Mouse (Mus musculus) layer of hippocampus, adult 8-10 months (tissue): ENCODE data around the gene Kcp. TPM values are rescaled to one million over a fixed set of nuclear protein-coding genes. Genes with fewer than 3 reads are reported as not detected.

ENCODE experiments used
- DNase-seq, 2 experiments: peaks; one replicate each; pipeline ENCODE4 v3.0.0; 2022; ENCODE audit warnings: low spot score in 2 of 2
- total RNA-seq, 4 experiments: library from RNA; stranded (reverse); gene quantifications; 2 replicates each; pipeline ENCODE4 v1.2.4; 2022

The Kcp gene
- total RNA-seq, 4 experiments from 2014 or later, result 1.4 to 3.5 (median 1.8) TPM

DNA sequence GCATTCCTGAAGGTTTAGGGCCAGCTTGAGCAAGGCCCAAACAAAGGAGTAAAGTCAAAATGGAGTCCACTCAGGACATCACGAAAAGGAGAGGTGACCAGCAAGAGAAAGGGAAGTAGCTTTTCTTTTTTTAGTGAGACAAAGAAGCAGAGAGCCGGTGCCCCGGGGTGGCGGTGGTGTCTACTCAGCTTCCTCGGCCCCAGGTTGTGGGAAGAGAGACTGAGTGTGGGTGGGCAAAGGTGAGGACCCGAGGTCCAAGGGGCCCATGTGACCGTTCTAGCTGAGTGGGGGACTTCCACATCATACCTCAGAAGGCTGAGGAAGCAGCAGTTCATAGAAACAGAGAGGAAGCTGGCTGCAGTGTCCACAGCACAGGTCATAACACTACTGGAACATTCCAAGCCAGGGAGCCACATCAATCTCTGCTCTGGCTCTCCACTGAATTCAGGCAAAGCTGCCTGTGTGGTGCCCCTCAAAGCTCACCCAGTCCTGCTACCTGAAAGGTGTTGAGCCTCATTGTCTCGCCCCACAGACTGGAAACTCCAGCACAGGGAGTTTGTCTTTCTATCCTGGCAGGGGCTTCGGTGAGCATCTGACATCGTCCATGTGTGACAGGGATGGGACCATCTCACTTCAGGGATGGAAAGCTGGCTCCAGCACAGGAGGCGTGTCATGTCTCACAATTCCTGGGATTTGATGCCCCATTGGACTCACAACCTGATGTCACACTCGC, 15.7 kb upstream of the Kcp start:
- no peak for DNase-seq

DNA sequence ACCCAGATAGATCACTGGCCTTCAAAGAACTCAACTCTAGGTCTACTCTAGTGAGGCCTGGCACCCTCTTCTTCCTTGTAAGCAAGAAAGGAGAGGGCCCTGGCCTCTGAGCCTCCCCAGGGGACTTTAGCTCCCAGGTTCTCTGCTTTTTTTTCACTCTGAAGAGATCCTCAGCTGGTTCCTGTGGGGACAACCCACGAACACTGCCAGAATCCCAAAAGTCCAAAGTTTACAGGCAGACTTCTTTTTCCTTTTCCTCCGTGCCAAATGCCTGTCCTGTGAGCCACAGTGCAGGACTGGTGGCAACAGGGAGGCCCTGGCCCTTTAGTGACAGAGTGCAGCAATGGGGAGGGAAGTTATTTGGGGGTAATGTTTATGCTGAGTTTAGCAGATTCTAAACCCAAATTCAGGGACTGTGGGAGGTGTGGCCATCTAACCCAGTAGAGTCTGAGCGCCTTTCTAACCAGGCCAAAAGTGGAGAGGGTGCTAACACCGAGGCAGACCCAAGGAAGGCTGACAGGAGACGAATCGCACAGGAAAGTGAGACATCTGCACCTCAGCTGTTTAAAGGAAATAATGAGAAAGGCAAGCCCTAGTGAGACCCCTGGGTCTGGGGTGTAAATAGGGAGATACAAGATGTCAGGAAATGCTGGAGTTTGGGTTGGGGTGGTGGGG, 15.0 kb upstream of the Kcp start:
- DNase-seq, result no peak

DNA sequence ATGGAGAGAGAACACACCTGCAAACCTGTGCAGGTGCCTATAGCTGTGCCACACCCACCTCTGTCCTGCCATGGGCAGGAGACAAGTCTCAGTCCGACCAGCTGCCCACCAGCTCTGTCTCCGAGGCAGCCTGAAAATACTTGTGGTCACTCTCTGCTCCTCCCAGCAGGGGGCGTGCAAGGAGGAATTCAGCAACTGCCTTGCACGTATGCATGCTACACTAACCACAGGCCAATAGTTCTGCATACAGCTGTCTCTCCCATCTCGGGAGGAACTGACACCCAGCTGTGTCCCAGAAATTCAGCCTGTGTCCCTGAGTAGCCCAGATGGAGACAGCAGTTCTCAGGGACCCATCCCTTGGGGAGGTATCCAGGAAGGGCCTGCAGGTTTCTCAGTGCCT, 9.4 kb upstream of the Kcp start:
- peak; percentile 29 to 62 for DNase-seq

DNA sequence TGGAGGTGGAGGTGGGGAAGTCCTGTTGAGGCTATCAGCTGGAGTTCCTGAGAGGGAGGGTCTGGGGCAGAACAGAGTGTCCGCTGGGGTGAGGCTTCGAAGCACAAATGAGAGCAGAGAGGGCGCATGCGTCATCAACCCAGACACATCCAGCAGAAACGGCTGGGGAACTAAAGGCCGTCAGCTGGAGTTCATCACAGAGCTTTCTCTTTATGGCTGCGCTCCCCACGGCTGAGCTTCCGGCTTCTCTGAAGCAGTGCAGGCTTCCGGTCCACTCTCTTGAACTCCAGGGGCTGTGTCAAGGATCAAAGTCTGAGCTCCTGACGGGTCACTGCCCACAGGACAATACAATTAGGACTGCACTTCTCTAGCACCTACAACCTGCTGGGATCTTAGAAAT, 5.5 kb upstream of the Kcp start:
- DNase-seq, result no peak

DNA sequence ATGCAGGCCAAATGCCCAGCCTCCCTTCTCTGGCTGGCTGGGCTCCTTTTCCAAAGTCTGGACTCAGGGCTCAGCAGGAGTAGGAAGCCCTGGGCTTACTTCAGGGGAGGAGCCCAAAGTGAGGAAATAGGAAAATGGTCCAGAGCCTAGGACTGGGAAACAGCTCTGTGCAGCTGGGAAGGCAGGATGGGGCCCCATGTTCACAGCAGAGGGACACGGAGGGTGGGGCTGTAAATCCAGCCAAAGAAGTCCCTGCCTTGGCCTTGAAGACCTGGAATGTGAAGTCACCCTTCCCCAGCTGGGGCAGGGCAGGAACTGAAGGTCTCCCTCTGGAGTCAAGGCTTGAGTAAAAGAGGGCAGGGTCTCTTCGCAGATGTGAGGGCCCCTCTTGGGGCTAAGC, 1.3 kb upstream of the Kcp start:
- DNase-seq, result no peak

DNA sequence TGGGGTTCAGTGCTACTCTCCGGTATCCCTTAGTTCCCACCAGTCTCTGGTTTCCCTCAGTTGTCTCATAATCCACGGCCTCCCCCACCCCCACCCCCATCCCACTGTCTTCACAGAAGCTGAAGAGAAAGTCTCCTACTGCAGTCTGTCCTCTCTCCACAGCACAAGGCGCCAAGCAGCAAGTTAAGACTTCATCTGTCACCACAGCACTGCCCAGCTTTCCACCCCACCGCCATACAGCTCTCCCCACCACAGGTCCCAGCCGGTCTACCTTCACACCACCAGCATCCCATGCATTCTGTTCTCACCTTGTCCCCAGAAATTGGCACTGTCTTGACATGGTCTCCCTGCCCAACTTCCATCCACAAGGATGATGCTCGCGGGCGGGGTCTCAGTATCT, 918 bp downstream of the Kcp start:
- no peak for DNase-seq

DNA sequence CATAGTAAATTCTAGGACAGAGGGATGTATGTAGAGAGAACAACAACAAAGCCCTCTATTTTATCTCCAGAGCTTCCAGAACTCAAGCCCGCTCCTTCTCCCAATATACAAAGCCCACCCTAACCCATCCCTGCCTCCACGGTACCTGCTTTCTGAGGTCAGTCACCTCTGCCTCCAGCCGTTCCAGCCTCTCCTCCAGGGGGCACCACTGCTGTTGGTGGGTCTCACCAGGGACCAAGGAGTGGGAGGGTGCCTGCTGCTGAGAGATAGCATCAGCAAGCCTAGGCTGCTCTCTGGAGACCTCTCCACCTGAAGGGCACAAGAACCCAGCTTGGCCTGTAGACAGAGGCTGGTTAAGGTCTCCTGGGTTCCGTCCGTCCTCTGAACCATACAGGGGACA, 2.3 kb downstream of the Kcp start:
- no peak for DNase-seq

DNA sequence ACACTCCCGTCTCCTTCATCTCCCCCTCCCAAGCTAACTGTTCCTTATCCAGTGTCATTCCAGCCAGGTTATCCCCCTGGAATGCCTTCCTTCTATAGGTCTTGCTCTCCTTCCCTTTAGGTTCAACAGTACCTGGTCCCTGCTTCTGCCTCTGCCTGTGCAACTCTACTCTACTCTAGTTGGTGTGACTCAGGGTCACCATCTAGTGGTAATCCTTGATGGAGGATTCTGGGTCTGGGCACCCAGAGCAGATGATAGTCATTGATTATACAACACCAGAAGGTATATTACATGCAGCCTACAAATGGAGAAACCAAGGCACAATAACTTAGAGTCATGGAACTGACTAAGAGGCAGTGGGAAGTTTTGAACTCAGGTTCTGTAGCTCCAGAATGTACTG, 6.2 kb downstream of the Kcp start:
- DNase-seq, result no peak

DNA sequence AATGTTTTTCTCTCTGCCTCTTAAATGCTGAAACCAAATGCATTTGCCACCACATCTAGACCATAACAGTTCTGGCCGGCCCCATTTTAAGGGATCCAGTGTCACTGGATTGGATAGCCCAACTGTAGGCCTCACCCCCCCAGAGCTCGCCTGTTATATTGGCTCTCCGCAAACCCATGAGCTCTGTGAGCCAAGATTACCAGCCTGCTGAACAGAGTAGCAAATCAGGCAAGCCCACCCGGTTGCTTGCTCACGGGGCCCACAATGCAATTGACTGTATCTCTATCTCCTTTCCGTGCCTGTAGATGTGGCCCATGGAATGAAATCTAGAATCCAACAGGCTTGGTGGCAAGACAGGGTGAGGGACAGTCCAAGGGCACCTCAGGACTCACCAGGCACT, 6.9 kb downstream of the Kcp start:
- DNase-seq, result no peak

DNA sequence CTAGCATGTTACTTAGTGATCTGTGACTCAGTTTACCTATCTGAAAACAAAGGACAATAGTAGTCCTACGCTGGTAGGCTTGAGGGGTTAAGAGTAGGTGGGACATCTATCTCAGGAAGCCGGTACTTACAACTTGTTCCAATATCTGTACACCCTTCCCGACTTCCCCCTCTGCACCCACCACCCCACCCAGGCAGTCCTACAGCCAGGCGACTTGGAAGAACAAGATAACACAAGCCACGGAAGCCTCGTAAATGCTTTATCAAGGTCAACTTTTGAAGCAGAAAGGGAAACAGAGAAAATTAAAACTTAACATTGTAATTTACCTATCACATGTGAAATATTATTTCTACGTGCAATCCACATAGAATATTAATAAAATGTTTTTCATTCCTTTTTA, 7.6 kb downstream of the Kcp start:
- no peak for DNase-seq

DNA sequence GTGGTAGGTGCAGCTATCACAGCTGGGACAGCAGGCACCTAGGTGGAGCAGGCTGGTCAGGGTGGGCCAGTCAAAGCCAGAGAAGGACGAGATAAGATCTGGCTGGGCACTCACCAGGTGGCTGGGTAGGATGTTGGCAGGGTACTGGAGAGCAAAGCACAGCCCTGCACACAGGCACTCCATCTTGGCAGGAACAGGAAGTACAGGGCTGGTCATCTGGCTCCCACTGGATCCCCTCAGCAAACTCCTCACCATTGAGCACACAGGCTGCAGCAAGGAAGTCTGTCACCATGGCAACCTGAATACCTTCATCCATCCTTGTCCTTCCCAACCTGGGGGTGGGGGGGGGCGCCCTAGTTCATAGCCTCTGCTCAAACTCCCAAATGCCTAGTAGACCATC, 10.0 kb downstream of the Kcp start:
- DNase-seq, result no peak

DNA sequence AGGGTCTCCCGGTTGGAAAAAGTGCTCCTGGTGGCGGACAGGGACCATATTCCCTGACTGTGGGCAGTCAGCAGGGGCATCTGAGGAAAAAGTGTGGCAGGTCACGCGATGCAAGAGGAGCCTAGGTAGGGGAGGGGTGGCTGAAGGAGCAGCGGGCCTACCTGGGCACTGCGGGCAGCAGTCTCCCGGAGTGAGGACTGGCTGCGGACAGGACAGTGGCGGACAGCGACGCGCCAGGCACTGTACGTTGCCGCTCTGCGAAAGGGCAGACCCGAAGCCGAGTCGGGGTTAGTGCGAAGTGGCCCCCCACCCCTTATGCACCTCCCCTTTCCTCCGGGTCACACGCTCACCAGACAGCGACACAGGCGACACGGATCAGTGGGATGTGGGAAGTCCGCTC, 11.5 kb downstream of the Kcp start:
- no peak for DNase-seq

DNA sequence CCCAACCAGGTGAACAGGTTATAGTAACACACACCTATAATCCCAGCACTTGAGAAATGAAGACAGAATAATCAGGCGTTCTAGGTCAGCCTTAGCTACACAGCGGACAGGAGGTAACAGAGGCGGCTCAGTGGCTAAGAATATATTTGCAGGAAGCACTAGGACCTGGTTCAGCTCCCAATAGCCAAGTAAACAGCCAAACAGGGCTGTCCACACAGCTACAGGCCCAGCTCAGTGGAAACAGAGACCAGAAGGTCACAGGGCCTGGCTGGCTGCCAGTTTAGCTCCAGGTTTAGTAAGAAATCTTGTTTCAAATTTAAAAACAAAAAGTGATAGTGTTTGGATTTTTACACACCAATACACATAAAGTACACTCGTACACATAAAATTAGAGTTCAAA, 13.7 kb downstream of the Kcp start:
- no peak for DNase-seq

DNA sequence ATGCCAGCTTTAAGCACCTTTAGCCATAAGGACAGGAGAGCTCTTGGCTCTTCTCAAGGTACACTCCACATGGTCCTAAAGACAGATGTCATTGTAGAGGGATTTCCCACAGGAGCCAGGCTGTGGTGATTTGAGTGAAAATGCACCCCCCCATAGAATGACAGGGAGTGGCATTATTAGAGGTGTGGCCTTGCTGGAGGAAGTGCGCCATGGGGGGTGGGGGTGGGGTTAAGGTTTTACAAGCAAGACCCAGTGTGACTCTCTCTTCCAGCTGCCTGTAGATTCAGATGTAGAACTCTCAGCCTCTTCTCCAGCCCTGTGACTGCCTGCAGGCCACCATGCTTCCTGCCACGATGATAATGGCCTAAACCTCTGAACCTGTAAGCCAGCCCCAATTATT, 21.8 kb downstream of the Kcp start:
- DNase-seq, result no peak

DNA sequence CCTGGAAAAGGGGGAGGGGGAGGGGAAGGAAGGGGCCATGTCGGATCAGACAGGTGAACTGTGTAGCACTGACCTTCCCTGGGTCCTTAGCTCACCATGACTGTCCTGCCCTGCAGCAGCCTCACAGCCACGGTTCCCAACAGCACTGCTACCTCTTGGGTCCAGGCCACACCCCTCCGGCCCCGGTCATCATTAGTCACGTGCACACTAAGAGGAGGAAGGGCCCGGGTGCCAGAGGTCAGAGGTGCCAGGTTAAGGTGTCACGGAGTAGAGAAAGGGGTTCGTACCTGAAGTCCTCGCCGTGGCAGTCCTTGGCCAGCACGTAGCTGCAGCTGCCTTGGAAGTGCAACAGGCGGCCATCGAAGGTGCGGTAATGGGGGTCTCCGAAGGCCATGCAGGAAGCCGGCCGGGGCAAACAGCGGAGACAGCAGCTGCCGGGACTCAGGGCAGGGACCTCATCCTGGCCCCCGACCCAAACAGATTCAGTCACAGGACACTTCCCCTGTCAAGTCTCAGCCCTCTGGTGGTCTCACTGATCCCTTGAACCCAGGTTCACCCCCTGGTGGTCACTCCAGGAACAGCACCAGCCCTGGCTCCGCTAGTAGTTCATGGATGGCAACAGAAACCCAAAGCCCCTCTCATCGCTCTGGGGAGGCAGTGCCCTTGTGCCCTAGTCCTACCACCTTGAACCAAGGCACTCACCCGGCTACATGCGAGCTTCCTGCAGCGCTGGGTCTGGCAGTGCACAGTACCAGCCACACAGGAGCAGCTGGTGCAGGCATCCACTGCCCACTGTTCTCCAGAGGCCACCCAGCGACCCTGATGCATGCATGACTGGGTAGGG, 22.8 kb downstream of the Kcp start:
- peak in 1 of 2 experiments; percentile 37 for DNase-seq

DNA sequence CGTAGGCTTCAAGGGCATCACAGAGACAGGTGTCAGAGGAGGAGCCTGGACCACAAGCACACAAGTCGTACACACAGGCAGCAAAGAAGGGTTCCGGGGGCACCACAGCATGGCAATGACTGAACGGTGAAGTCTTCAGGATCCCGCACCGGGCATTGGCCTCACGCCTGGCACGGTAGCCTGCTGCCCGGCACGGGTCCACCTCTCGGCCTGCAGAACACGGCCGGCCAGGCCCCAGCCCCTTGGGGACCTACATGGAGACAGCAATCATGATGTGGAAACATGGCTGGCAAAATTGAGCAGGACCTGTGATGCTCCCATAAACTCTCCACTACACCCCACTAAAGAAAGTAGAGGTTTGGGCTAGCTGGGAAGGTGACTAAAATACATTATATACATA, 25.1 kb downstream of the Kcp start:
- DNase-seq, result no peak

DNA sequence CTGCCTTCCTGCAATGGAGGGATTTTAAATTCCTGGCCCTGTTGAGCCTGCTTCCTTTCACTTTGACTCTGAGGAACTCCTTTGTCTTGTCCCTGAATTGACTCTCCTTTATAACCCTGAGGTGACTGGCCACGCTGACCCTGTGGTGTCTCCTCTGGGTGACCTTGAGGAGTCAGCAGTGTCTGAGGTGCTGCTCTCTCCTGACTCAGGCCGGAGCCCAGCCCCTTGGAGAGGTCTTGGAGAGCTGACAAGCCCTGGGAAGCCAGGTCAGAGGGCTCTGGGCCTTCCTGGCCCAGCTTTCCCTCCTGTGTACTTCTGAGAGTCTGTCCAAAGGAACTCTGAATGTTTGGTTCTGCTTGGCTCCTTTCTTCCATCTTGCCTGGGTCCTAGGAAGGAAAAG, 33.0 kb downstream of the Kcp start:
- no peak for DNase-seq

DNA sequence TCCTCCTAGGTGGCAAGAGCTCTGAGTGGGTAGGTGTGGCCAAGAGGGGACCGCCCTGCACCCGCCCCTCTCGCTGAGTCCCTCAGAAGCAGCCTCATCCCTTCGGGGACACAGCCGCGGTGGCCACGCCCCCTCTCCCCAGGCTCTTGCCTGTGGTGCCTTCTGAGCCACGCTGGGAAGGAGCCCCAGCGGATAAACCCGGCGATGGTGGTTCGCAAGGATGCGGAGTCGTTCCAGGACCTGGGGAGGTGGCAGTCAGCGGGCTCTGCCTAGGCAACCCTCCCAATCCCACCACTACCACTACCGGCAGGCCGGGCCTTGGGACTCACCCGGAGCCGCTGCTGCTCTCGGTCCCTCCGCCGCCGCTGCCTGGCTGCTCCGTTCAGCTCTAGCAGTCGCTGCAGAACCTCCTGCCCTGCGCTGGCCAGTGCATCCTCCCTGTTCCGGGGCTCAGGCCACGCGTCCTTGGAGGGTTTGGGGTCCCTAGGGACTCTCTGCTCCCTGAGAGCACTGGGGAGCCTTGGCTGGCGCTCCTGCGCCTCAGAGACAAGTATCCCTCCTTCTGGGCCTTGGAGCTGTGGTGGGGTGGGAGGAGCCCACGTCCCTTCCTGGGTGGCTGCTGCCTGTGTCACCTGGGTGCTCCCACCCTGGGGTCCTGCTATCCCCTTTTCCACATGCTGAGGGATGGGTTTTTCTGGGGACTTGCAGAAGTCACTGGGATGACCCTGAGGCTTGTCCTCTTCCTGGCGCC, 33.6 kb downstream of the Kcp start:
- peak; percentile 52 to 66 for DNase-seq

DNA sequence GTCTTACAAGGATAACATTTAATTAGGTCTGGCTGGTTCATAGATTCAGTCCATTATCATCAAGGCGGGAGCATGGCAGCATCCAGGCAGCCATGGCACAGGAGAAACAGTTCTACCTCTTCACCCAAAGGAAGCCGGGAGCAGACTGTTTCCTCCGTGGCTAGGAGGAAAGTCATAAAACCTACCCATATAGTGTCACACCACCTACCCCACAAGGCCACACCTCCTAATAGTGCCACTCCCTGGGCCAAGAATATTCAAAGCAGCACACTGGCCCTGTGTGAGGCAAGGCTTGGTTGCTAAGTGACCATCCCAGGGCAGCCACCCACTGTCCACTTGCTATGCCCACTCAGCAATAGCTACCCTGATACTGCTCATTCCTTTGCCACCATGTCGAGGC, 36.6 kb downstream of the Kcp start, which contains the start of gene Atp6v1fnb:
TSS of gene Atp6v1fnb (plus strand) at position 301 of the 400 bp plus-strand sequence.
- DNase-seq, result no peak

DNA sequence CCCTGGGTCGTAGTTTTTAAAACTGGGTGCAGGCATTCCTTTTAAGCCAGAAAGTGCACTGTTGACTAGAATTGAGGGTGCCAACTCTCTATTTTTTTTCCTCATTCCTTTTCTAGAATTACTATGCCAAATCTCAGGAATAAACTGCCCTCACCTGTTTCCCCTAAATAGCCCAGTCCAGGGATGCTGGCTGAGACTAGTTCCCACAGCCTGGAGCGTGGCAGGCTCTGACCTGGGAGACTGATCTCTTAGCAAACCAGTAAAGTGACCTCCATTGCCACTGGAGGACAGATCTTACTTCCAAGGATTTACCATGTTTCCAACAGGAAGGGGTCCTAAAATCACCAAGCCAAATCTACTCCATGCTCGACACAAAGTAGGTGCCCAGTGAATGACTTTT, 38.9 kb downstream of the Kcp start:
- no peak for DNase-seq

DNA sequence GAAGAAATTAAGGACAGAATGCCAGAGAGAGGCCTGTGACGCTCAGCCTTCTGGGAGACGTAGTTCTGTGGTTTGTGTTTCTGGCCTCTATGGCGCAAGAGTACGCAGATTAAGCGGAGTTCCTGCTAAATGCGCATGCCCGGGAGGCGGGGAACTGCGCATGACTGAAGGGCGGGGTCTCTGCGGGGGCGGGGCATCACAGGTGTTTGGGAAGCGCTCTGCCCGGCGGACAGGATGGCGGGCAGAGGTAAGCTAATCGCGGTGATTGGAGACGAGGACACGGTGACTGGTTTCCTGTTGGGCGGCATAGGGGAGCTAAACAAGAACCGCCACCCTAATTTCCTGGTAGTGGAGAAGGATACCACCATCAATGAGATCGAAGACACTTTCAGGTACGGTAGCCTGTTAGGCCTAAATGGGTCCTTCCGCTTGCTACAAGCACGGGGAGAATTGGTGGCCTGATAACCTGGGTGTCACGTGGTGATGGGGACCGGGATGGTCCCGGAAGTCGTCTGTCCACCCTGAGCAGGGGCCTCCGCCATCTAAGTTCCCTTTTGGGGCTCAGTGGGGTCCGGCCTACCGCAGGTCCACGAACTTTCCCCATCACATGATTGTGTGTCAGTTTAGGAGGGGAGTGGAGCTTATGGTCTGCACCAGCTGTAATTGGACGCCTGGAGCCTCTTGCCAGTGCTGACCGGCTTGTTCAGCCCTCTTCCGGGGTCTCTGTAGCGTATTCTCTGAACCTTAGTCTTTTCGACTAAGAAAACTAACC, 40.0 kb downstream of the Kcp start, which contains the start of gene Atp6v1f:
TSS of gene Atp6v1f (plus strand) at position 136 of the 772 bp plus-strand sequence.
- DNase-seq, result peak; percentile 88 to 91
